Mouse (Mus musculus) mature B cell (primary cell): ENCODE results near the gene Abcf3.

Source experiments
- in situ Hi-C: fragments of 300-500 bp; cut with MboI; formaldehyde crosslinking; loops from 2 replicates; pipeline ENCODE4 v1.14.3; 2019

Abcf3 gene

DNA sequence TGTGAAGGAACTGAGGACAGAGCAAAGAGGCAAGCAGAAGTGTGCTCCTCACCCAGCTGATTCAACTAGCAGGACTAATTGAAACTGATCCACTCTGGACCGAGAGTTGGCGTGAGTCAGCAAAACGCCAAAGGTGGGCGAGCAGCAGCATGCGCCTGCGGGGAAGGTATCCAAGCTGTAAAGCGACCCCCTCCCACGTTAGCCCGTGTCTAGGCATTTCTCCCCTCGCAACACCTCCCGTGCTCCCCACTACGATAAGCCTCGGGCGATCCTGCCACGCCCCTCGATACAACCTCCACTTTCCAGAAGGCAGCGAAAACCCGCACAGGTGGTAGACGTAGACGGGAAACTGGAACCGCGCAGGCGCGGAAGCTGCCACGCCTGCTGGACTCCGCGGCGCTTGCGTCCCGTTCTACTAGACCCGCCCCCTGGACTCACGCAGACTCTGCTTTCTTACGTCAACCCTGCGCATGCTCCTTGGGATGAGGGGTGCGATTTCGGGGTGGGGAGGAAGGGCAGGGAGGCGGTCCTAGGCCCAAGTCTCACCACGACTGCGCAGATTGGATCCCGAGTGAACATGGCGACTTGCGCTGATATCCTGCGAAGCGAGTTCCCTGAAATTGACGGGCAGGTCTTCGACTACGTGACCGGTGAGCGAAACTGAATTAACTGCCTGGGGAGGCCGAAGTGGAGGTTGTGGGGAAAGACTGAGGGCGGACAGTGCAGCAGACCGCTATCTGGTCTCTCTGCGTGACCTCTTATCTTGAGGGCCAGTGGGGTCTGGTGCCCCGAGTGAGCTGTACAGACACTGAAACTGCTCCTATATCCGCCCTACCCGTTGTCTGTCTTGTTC, at the start of gene Abcf3:
Abcf3 (plus strand) TSS at position 482 of the 853 bp plus-strand sequence.
- in situ Hi-C loops, result loop anchor here (10.0 kb wide), 1 partner anchor 56 kb away; no protein-coding TSS in a partner anchor

- in situ Hi-C loops, result loop anchor here (10.0 kb wide), 1 partner anchor 146 kb away; no protein-coding TSS in a partner anchor
Observed at GRCm38 (mm10) chr16:20498677-20499475, 49.5 kb upstream of the Abcf3 start, which contains the start of gene Eif2b5. TSS of gene Eif2b5 (plus strand) at chr16:20498817.

- in situ Hi-C loops, result loop anchor here (10.0 kb wide), 1 partner anchor 109 kb away; the partner anchor contains the start of genes Alg3, Eef1akmt4 and Gm49333
Observed at GRCm38 (mm10) chr16:20506000-20506399, 42.4 kb upstream of the Abcf3 start.

DNA sequence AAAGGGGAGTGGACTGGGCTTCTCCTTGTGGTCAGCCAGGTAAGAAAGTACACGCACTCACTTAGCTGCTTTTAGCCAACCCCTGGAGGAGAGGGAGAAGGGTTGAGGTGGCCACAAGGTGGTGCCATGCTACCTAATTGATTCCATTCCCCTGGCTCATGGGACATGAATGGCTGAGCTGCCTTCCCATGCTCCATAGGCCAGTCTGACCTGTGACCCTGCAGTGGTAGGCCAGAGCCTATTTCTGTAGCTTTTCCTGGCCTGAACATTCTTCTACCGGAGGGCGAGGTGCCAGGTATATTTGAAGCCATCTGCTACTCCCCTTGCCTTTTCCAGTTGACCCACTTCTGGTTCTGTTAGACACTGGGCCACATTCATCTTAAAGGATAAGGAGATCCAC, 39.0 kb upstream of the Abcf3 start:
- in situ Hi-C loops, result loop anchor here (10.0 kb wide), 1 partner anchor 105 kb away; the partner anchor contains the start of genes Alg3, Eef1akmt4 and Gm49333

DNA sequence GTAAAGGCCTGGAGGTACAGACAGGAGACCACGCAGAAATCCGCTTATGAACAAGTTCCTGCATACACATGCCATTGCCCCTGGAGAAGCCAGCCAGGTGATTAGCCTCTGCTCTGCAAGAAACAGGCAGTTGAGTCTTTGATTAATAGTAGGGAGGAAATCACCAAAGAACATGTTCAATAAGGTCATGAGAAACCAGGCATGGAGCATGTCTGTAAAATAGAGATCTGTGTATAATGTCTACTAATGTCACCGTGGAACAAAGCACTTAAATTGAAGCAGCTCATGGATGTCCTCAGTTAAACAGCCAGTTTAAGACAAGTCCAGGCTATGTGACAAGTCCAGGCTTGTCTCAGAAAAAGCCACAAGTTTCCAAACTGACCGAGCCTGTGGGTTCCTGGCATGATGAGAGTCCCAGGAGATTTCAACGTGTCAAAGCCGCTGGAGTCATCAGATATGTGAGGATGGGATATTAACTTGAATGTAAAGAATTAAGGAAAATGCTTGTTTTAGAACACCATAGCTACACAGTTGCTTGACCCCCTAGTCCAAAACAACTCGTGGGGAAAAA, 37.0 kb upstream of the Abcf3 start:
- in situ Hi-C loops, result no loop called here

GRCm38 (mm10) chr16:20516032-20516431, 32.3 kb upstream of the Abcf3 start:
- in situ Hi-C loops, result no loop called here

DNA sequence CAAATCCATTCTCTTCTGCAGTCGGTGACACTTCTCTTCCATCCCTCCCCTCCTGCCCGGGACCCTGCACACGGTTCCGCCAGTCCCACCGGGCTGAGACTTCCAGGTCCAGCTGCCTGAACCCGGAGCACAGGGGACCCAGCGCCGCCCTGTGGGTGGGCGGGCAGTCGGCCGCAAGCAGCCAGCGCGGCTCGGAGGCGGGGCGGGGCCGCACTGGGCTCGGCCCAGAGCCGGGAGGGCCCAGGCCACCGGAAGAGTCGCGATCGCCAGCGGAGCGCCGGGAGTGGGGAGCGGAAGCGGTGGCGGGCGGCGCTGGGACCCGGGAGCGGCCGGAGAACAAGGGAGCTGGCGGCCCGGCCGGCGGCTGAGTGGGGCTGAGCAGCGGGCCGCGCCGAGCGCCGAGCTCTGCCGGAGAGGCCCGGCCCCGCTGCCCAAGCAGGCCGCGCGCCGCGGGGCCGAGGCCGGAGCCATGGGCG, 31.6 kb upstream of the Abcf3 start, which contains the start of gene Dvl3:
Dvl3 (plus strand) TSS at position 257 of the 476 bp plus-strand sequence.
- in situ Hi-C loops, result no loop called here

DNA sequence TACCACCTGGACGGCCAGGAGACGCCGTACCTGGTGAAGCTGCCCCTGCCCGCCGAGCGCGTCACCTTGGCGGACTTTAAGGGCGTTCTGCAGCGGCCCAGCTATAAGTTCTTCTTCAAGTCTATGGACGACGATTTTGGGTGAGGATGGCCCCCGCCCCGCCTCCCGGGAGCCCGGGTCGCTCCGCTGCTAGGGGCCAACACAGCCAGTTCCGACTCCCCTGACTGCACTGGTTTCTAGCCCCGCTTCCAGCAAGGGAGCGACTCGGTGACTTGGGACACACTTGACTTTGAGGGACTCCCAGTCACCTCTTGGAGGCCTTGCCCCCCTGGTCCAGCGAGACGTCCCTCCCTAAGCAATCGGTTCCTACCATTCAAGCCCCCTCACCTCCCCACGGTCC, 31.2 kb upstream of the Abcf3 start:
- in situ Hi-C loops, result no loop called here

DNA sequence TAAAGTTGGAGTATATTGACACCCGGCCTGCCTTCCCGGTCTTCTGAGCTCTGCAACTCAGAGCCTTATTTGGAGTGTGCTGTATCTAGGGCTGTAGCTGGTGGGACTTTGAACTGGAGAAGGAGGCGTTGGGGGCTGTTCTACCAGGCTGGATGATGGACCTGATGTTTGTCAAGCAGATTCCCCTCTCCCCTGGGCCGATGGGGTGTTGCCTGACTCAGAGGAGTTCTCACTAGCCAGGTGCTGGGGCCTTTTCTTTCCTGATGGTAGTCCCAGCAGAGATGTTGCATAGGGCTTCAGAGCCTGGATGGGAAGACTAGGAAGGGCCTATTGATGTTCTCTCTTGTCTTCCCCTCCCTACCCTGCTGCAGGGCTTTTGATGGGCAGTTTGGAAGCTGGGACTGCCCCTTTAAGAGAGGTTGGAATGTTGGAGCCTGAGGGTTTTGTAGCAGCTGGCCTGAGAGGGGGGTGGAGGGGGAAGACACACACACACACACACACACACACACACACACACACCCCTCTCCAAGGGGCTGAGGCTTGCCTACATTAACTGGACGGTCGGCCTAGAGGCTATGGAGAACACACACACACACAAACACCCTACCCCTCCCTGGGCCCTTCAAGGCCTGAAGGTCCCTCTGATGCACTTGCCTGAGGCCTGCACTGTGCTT, 30.5 kb upstream of the Abcf3 start:
- in situ Hi-C loops, result no loop called here

DNA sequence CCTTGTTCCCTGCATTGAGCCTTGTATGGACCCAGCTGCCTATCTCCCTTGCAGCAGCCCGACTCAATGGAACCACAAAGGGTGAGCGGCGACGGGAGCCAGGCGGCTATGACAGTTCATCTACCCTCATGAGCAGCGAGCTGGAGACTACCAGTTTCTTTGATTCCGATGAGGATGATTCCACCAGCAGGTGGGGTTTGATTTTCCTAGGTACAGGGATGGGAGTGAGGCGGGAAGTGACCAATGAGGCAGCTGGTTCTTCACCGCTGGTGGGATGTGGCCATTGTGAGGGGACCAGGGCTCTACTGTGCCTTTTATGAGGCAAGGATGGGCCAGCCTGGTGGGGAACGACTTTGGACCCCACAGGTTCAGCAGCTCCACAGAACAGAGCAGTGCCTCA, 24.5 kb upstream of the Abcf3 start:
- in situ Hi-C loops, result no loop called here

DNA sequence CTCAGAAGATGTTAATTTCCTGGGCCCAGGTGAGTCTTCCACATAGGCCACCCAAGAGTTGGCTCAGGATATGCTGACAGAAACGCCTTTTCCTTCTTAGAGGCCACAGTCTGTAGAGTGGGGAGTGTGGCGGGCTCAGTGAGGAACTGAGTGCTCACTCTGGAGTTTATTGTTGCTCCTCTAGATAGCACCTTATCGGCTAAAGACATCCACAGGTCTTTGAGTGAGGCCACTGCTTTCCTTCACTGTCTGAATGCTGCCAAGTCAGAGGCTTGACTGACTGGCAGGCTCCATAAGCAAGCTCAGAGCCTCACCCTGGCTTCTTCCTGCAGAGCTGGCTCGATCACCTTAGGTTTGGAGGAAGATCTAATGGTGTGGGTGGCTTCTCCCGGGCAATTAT, 19.6 kb upstream of the Abcf3 start:
- in situ Hi-C loops, result no loop called here

DNA sequence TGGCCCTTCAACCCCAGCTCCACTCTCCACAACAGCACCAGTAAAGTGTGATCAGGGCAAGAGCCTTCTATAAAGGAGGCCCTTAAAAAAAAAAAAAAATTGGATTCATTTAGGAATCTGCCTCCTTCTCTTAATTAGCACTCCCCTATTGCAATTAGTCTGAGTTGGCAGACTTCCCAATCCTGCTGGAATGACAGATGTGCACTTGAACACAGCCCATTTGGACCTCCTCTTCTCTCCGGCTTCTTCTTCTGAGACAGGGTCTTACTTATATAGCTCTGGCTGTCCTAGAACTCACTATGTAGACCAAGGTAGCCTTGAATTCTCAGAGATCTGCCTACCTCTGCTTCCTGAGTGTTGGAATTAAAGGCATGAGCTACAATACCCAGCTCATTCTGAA, 19.0 kb upstream of the Abcf3 start:
- in situ Hi-C loops, result no loop called here

- in situ Hi-C loops, result no loop called here
Observed at GRCm38 (mm10) chr16:20530941-20531340, 17.4 kb upstream of the Abcf3 start.

DNA sequence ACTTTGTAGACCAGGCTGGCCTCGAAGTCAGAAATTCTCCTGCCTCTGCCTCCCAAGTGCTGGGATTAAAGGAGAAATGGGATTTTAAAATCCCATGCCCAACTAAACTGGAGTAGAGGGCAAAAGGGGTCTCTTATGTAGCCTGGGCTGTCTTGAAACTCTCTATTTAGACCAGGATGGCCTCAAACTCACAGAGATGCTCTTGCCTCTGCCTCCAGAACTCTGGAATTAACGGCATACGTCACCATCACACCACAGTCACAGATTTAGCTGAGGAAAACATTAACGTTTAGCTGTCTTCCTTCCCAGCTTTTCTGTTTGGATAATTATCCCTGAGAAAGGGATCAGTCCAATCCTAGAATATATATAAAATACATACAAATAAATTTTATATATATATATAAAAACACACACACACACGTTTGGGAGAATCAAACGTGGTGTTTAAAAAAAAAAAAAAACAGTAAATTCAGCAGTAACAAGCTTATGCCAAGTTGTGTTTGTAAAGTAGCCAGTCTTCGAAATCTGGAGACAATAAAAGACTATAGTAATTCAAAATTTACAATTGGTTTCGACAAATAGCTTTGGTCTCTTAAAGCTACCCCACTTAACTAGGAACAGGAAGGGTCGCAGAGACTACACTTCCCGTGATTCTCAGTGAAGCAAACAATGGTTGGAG, 13.6 kb upstream of the Abcf3 start:
- in situ Hi-C loops, result no loop called here

DNA sequence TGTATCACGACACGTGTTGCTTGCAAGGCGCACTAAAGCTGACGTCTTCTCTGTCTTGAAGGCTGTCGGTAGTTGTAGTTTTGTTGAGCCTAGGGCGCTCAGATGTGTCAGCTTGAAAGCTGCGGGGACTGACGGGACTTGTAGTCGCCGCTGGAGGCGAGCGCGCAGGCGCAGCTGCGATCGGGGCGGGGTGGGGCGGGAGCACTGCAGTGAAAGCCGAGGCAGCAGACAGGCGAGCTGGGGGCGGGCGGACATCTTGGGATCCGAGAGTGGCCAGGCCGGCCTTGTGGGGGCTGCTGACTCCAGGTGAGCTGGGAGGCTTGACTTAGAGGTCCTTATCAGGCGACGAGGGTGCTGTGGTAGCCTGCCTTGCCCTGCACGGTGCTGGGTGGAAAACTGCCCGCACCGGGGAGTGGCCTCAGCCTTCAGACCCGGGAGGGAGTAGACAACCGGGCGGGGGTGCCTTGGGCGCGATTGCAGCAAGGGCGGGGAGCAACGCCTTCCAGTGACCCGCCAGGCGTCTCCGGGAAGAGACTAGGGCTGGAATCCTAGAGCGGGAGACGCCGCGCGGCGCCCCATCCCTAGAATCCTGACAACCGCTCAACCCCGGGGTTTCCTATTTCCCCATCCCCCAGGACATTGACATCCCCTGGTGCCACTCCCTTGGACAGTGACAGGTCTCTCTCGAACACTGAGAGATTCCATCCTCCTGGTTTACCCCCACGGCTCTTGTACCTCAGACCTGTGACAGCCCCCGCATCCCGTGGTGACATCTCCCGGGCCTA, 12.9 kb upstream of the Abcf3 start, which contains the start of gene Ap2m1:
Ap2m1 (plus strand) TSS at position 183 of the 785 bp plus-strand sequence.
- in situ Hi-C loops, result no loop called here

- in situ Hi-C loops, result no loop called here
Observed at GRCm38 (mm10) chr16:20536081-20536665, 12.2 kb upstream of the Abcf3 start.

DNA sequence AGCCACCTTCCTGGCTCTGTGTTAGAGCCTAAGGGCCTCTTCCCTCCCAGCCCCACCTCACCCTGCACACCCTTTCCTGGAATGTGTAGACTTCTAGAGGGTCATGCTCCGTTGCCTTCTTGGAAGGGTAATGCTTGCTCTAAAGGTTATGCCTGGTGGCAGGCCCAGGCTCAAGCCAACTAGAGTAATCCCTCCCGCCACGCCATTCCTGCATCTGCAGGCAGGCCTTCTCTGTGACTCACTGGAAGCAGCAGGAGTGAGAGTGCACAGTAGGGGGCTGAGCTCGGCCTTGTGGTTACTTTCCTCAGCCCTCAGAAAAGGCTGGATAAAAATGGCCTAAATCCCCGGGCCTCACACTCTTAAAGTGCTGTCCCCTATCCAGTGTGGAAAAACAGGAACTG, 11.3 kb upstream of the Abcf3 start:
- in situ Hi-C loops, result no loop called here

GRCm38 (mm10) chr16:20537601-20538320, 10.6 kb upstream of the Abcf3 start:
- in situ Hi-C loops, result no loop called here

- in situ Hi-C loops, result loop anchor here (10.0 kb wide), 1 partner anchor 65 kb away; no protein-coding TSS in a partner anchor
Observed at GRCm38 (mm10) chr16:20539649-20540048, 8.7 kb upstream of the Abcf3 start.
